Mouse (Mus musculus) embryonic fibroblast, embryonic 13.5 days (primary cell): ENCODE measurements around the gene Klf16.

ENCODE experiments used
- CTCF ChIP-seq: IDR thresholded peaks from 2 replicates; pipeline ENCODE4 v1.5.1; 2011; ENCODE audit warnings: mild to moderate bottlenecking, control low read depth, low read length, moderate library complexity, borderline replicate concordance; ENCODE audit not compliant: insufficient read depth
- POLR2A ChIP-seq: IDR thresholded peaks from 2 replicates; pipeline ENCODE4 v1.6.1; 2011; ENCODE audit warnings: low read depth, mild to moderate bottlenecking, control low read depth, low read length, moderate library complexity

DNA sequence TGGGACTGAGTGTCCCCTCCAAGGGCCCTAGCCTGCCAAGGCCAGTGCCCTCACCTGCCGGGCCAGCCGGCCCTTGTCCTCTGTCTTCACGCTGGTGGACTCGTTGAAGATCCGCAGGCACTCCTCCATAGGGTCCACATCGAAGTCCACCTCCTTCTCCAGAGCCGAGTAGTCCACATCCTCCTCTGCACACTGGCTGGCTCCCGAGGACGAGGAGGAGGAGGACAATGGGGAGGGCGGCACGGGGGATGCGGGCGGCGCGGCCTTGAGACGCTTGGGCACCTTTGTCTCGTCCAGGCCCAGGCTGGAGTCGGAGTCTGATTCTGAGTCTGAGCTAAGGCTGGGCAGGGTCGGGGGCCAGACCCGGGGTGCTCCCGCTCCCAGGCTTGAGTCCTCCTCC lies 27.8 kb downstream of the Klf16 start:
- TF ChIP-seq CTCF (no peak), POLR2A (no peak)
